Mouse (Mus musculus): ENCODE measurements around the gene 1700016D06Rik.

1700016D06Rik gene

DNA sequence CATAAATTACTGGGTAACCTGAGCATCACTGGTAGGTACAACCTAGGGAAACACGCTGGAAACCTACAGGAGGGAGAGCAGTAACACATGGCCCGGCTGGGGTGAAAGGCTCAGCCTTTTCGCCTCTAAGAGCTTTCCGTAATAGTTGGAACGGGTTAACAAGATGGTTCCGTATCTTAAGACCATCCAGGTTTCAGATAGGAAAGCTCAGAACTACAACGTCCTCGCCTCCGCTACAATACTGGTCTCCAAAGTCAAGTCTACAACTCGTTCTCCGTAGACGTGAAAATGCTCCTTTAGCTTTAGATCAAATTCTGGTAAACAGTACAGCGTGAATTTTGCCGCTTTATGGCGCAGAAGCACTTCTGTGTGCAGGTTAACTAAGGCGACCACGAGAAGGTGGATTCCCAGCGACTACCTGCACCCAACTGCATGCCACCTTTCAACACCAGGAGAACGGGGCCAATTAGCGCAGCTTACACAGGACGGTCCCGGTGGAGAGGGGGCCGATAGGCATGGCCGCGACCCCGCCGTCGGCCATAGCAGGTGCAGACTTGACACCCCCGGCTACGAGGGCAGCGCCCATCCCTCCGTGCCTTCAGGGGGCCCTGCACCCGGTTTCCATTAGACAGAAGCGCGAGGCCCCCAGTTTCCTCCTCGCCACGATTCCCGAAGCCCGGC is 66.4 kb downstream of the 1700016D06Rik start:
- DNase-seq (ENCODE audit: low spot score), result no peak

- no peak for DNase-seq (ENCODE audit: low spot score)
These were observed 67.4 kb downstream of the 1700016D06Rik start for GRCm38 (mm10) chr8:11633414-11633813.

DNA sequence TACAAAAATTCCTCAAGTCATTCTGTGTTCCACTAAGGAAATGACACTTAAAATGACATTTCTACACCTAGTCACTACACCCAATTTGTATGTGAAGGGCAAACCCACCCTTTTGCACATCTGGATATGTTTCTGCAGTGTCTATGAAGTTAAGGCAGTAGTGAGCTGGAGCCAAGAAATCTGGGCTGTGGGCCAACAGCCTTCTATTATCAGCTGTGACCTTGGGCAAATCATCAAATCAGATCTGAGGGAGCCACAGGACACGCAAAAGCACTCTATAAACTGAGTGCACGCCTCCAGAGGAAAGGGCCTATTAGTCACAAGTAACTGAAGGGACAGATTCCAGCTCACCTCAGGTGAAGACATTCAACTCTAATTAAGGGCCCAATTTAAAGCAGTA is 68.5 kb downstream of the 1700016D06Rik start:
- DNase-seq (ENCODE audit: low spot score), result no peak

DNA sequence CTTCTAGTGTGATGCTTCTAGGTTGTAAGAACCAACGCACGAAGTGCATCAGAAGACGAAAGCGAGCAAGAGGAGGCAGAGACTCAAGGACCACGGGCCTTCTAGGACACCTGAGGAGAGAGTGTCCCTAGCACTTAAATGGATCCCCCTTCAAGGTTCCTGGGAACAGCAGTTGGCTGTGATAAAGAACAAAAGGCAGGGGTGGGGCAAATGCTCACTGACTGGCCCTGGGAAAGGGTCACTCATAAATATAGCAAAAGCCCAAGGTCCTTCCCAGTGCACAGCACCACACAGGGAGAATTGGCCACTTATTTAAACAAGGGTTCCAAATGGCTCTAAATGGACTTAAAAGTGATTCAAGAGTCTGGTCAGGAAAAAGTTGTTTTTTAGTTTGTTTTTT is 71.7 kb downstream of the 1700016D06Rik start:
- DNase-seq (ENCODE audit: low spot score), result no peak

GRCm38 (mm10) chr8:11628506-11629132 is 72.2 kb downstream of the 1700016D06Rik start:
- DNase-seq (ENCODE audit: low spot score), result no peak

GRCm38 (mm10) chr8:11627717-11628116 is 73.1 kb downstream of the 1700016D06Rik start:
- no peak for DNase-seq (ENCODE audit: low spot score)

- DNase-seq (ENCODE audit: low spot score), result no peak
These were observed 75.8 kb downstream of the 1700016D06Rik start for GRCm38 (mm10) chr8:11625084-11625483.

- DNase-seq (ENCODE audit: low spot score), result no peak
These were observed 81.8 kb downstream of the 1700016D06Rik start for GRCm38 (mm10) chr8:11619091-11619490.

GRCm38 (mm10) chr8:11618063-11618462 is 82.8 kb downstream of the 1700016D06Rik start:
- no peak for DNase-seq (ENCODE audit: low spot score)

DNA sequence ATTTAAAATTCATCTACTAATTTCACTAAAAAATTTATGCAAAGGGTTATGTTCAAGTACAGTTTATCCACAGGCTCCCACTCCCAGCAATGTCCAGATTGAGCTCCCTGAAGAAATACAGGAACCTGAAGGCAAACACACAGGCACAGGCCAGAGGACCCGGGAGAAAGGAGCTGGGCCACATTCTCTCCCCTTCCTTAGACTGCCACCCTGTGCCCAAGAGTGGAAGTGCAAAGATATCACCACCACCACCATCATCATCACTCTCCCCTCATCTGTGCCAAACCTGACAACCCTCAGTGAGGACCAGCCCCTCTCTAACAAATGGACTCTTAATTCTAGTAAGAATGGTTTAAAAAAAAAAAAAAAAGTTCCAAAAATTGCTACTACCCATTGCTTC is 84.6 kb downstream of the 1700016D06Rik start:
- no peak for DNase-seq (ENCODE audit: low spot score)

DNA sequence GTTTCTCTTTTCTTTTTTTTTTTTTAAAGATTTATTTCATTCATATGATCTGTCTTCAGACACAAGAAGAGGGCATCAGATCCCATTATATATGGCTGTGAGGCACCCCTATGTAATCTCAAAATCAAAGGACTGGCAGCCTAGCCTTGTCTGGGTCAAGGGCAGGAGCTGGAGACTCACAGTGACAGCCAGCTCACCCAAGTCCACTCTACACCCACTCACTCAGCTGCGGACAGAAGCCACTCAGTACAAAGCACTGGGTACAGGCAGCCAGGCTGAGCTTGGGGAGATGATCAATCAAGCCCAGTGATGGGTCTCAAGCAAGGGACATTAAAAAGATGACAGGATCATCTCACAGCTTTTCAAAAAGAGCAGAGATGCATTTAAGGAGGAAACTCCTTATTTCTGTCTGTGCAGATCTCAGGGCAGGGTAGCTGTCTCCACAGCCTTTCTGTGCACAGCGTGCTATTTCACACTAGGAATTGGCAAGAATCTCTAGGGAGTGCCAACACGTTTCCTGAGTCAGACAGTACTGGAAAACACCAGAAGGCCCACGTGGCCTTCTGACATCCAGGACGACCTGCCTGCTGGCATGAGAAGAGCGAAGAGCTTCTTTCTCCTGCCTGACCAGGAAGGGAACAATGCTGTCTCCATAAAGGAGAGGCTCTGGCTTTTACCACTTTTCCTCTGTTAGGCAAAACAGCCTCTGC is 86.6 kb downstream of the 1700016D06Rik start:
- no peak for DNase-seq (ENCODE audit: low spot score)

DNA sequence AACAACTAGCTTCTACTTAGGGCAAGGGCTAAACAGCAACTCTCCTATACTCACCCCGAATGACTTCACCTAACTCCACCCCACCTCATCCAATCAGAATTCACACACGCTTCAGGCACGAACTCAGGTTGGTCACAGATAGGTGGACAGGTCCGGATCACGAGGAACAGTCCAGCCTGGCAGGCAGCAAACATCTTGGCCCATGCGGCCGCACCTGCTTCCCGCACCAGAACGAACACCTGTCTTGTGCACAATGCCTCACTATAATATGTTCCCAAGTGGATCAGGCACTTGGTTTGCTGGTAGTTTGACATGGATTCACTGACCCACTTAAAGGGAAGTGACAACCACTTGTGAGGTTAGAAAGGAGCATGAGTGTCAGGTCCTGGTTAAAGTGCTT is 92.0 kb downstream of the 1700016D06Rik start:
- DNase-seq (ENCODE audit: low spot score), result no peak
